Mouse (Mus musculus) cerebellum, adult 2 months (tissue): ENCODE measurements around the gene Timmdc1. TPM values are rescaled to one million over a fixed set of nuclear protein-coding genes. Genes with fewer than 3 reads are reported as not detected.

ENCODE experiments used
- DNase-seq, 2 experiments: peaks; one replicate each; pipeline ENCODE4 v3.0.0; 2021
- H3K27ac ChIP-seq: fragments of 200-500 bp; 2 replicates; pipeline ENCODE4 v1.5.1; 2012; ENCODE audit warnings: low read length, control low read depth, inconsistent platforms; ENCODE audit not compliant: insufficient read depth
- H3K27me3 ChIP-seq: fragments of 200-500 bp; 2 replicates; pipeline ENCODE4 v1.6.1; 2012; ENCODE audit warnings: inconsistent platforms, mild to moderate bottlenecking, low read length, moderate library complexity; ENCODE audit not compliant: control insufficient read depth, insufficient read depth
- H3K4me1 ChIP-seq: fragments of 200-500 bp; 2 replicates; pipeline ENCODE4 v1.6.1; 2011; ENCODE audit warnings: low read length; ENCODE audit not compliant: control insufficient read depth, insufficient read depth
- H3K4me3 ChIP-seq: fragments of 200-500 bp; replicated peaks from 2 replicates; pipeline ENCODE3; 2011; ENCODE audit warnings: mild to moderate bottlenecking, low read depth, low read length, control low read depth; ENCODE audit not compliant: insufficient read depth
- CTCF ChIP-seq: fragments of 200-500 bp; IDR thresholded peaks from 2 replicates; pipeline ENCODE4 v1.5.1; 2011; ENCODE audit warnings: low read depth, mild to moderate bottlenecking, control low read depth, low read length, moderate library complexity, borderline replicate concordance; ENCODE audit not compliant: insufficient read depth
- POLR2A ChIP-seq: fragments of 200-500 bp; IDR thresholded peaks from 2 replicates; pipeline ENCODE4 v1.6.1; 2011; ENCODE audit warnings: low read length, control low read depth, borderline replicate concordance; ENCODE audit not compliant: insufficient read depth
- WGBS: fragments of 180-500 bp; shearing (Covaris S2); methylation state at CpG from one replicate; pipeline ENCODE4 v1.1.7; 2018; 5-methylcytosine and 5-hydroxymethylcytosine counted together
- polyA plus RNA-seq: library from polyadenylated mRNA; depleted of rRNA; stranded (reverse); fragments of >200 nt; gene quantifications from 2 replicates; pipeline ENCODE4 v1.2.3, GENCODE M21; 2012; rRNA removed

The Timmdc1 gene
- polyA plus RNA-seq, 1 experiment: 19.9 TPM

DNA sequence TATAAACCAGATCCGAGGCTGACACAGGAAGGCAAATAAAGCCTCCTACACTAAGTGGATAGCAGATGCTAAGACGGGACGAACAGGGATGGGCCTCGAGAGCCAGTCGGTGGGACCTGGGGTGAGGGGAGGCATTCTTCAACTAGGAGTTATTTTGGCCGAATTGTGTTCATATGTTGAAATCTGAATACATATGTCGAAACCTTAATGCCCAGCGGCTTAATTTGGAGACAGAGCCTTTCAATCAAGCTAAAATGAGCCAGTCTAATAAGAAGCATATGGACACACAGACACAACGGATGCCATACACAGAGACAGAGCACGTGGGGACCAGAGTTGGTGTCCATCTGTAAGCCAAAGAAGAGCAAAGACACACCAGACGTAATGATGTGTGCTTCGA lies 74.0 kb downstream of the Timmdc1 start:
- no peak for DNase-seq
- no peak overlapping the region for H3K4me3 ChIP-seq
- TF ChIP-seq CTCF: no peak
- no peak for TF ChIP-seq POLR2A
- no peaks in the 10 kb centered on the region for H3K4me1 ChIP-seq
- H3K27me3 ChIP-seq: no peaks in the 10 kb centered on the region
- H3K27ac ChIP-seq: no peak overlapping the region
- 91% methylated on average over 12 of the region's 12 CpGs for WGBS

Other genes with a start within 250 kb of the Timmdc1 start
- 0.05 TPM in 1 of 2 replicates, not detected in the other for gene Nr1i2, start 227.8 kb downstream of the Timmdc1 start, polyA plus RNA-seq
- 0.39 and 0.78 TPM in 2 replicates for gene Maats1, start 180.5 kb downstream of the Timmdc1 start, polyA plus RNA-seq
- 240 and 256 TPM in 2 replicates for gene Cox17, start 175.7 kb downstream of the Timmdc1 start, polyA plus RNA-seq
- gene Gm21987, start 175.6 kb downstream of the Timmdc1 start, polyA plus RNA-seq: 0.41 TPM in 1 of 2 replicates, not detected in the other
- gene Popdc2, start 160.5 kb downstream of the Timmdc1 start, polyA plus RNA-seq: 0.31 and 0.36 TPM in 2 replicates
- 1.2 and 1.6 TPM in 2 replicates for gene Pla1a, start 89.5 kb downstream of the Timmdc1 start, polyA plus RNA-seq
- 67.3 and 71.6 TPM in 2 replicates for gene Adprh, start 70.0 kb downstream of the Timmdc1 start, polyA plus RNA-seq
- gene Cd80, start 67.1 kb downstream of the Timmdc1 start, polyA plus RNA-seq: 0.34 and 0.41 TPM in 2 replicates
- gene Poglut1, start 27.6 kb upstream of the Timmdc1 start, polyA plus RNA-seq: 55.9 and 59.9 TPM in 2 replicates
- gene Tmem39a, start 36.0 kb upstream of the Timmdc1 start, polyA plus RNA-seq: 62.9 and 63.0 TPM in 2 replicates
- gene Arhgap31, start 190.6 kb upstream of the Timmdc1 start, polyA plus RNA-seq: 17.3 and 17.8 TPM in 2 replicates
- 18.0 and 19.9 TPM in 2 replicates for gene B4galt4, start 219.6 kb upstream of the Timmdc1 start, polyA plus RNA-seq